Mouse (Mus musculus): ENCODE measurements around the gene Prps2. TPM values are rescaled to one million over a fixed set of nuclear protein-coding genes. Genes with fewer than 3 reads are reported as not detected.
"Not testable (repeated sequence)": the region's sequence is repeated elsewhere in the genome, so short reads cannot be mapped to it uniquely, and the experiment has no call there.

Gene Prps2
- 35.5 and 40.8 TPM in 2 replicates for polyA plus RNA-seq (2015; fragmentation: Nextera tagmentation; extraction: Ambion mirVana)

DNA sequence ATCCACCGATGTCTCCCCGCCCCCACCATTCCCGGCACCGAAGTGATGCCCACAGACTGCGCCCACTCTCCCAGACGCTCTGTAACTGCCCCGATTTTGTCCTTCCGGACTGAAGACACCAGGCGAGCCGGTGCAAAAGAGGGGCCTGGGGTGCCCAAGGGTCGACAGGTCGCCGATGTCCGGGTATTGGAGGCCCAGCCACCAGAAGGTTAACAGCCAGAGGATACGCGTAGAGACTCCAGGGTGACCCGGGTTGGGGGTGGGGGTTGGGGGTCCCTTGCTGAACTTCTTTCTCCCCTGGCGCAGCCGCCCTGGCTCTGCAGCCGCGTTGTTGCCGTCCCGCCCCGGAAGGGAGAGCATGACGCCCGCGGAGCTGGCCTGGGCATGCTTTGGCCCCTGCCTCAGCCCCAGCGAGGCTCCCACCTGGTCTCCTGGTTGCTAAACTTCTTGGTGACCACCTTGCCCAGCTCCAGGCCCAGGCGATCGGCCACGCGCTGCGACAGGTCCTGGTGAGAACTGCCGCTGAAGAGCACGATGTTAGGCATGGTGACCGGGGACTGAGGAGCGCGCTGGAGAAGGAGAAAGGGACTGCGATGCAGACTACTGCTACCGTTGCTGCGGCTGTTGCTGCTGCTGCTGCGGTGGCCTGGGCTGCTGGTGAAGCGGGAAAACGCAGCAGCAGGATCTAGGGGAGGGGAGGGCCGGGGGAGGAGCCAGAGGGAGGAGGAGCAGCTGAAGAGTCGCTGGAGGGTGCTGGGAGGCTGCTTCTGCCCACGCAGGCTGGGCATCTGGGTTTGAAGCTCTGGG lies at the start of gene Prps2:
TSS of gene Prps2 (minus strand) at position 703 of the 807 bp plus-strand sequence.
- no peaks in the 10 kb centered on the region for H3K36me3 ChIP-seq
- H3K4me1 ChIP-seq = no peaks in the 10 kb centered on the region
- H3K27me3 ChIP-seq (replicated peaks) = 0 out of 2 replicates have a peak, but pooled peaks cover 2% of the 10 kb centered on the region
- peak within 1 kb of the TSS; percentile 86 for H3K9ac ChIP-seq
- ATAC-seq (ENCODE audit: extremely low read depth, insufficient number of reproducible peaks, low FRiP score, low TSS enrichment) = peak; percentile 68
- H3K4me2 ChIP-seq = peak within 1 kb of the TSS; percentile 75
- peak within 1 kb of the TSS; percentile 68 for H3K4me3 ChIP-seq
- WGBS = 12% methylated on average over 41 of the region's 47 CpGs
- H3K27ac ChIP-seq (replicated peaks) = peak within 1 kb of the TSS; percentile 85
- H3K9me3 ChIP-seq = no peaks in the 10 kb centered on the region

- no peak for ATAC-seq (ENCODE audit: extremely low read depth, insufficient number of reproducible peaks, low FRiP score, low TSS enrichment)
- no peaks in the 10 kb centered on the region for H3K27me3 ChIP-seq (replicated peaks)
These were observed 35.1 kb upstream of the Prps2 start for GRCm38 (mm10) chrX:167417654-167418053.

DNA sequence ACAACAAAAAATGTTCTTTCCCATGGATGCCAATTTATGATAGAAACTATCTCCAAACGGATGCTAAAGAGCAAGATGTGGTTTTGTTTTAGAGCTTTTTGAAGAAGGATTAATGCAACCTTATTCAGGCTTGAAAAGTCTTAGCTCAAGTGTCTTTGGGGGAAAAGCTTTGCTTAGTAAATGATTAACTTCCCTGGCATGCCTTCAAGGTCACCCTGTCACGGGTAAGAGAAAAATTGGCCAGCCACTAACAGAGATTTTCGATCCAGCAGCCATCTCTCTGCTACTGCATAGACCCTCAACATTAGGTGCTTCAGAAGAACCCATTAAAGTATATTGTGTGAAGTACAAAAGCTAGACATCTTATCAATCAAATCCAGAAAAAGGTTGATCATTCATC lies 12.4 kb upstream of the Prps2 start:
- Histone ChIP-seq H3K4me1 (no peaks in the 10 kb centered on the region), H3K4me3 (no peak overlapping the region), H3K36me3 (no peaks in the 10 kb centered on the region), H3K9ac (no peak overlapping the region), H3K27ac (replicated peaks) (no peak overlapping the region), H3K9me3 (no peaks in the 10 kb centered on the region), H3K27me3 (replicated peaks) (no peaks in the 10 kb centered on the region; the same call in 1 of the 2 replicates), H3K4me2 (no peak overlapping the region)
- WGBS = 53% methylated on average over 3 of the region's 3 CpGs
- no peak for ATAC-seq (ENCODE audit: extremely low read depth, insufficient number of reproducible peaks, low FRiP score, low TSS enrichment)

More at GRCm38 (mm10) chrX:167417654-167418053, 35.1 kb upstream of the Prps2 start:
- 50% methylated on average over 1 of the region's 1 CpGs for WGBS
- H3K4me1 ChIP-seq = no peaks in the 10 kb centered on the region
- H3K9me3 ChIP-seq = no peaks in the 10 kb centered on the region
- H3K27ac ChIP-seq (replicated peaks) = no peak overlapping the region
- H3K9ac ChIP-seq = no peak overlapping the region
- no peaks in the 10 kb centered on the region for H3K36me3 ChIP-seq
- H3K4me2 ChIP-seq = no peak overlapping the region
- H3K4me3 ChIP-seq = no peak overlapping the region

DNA sequence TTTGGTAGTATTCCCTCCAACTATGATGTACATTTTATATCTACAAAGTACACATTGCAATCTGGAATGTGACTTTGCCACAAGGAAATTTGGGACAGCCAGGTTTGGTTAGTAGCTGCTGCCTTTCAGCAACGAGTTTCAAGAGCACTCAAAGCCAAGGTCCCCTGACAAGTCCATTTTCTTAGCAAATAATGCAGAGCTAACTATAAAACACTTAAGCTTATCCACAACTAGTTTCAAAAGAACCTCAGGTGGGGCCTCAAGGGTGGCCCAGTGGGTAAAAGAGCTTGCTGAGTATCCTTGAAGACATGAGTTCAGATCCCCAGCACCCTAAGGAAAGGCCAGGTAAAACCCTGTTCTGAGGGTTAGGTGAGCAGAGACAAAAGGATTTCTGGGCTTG lies 4.1 kb upstream of the Prps2 start:
- Histone ChIP-seq H3K4me1 (no peaks in the 10 kb centered on the region), H3K9ac (no peak overlapping the region), H3K4me3 (no peak overlapping the region), H3K9me3 (no peaks in the 10 kb centered on the region; the same call in 1 of the 2 replicates), H3K27ac (replicated peaks) (no peak overlapping the region), H3K36me3 (no peaks in the 10 kb centered on the region), H3K27me3 (replicated peaks) (no peaks in the 10 kb centered on the region), H3K4me2 (no peak overlapping the region)
- ATAC-seq (ENCODE audit: extremely low read depth, insufficient number of reproducible peaks, low FRiP score, low TSS enrichment) = no peak
- 35% methylated on average over 1 of the region's 1 CpGs for WGBS

GRCm38 (mm10) chrX:167382854-167383186 lies 271 bp upstream of the Prps2 start:
- Histone ChIP-seq H3K9me3 (no peaks in the 10 kb centered on the region), H3K4me2 (peak overlapping the region; percentile 75), H3K9ac (peak overlapping the region; percentile 86), H3K27ac (replicated peaks) (peak overlapping the region; percentile 85), H3K4me1 (no peaks in the 10 kb centered on the region), H3K27me3 (replicated peaks) (0 out of 2 replicates have a peak, but pooled peaks cover 2% of the 10 kb centered on the region), H3K36me3 (no peaks in the 10 kb centered on the region), H3K4me3 (peak overlapping the region; percentile 68)
- 42% methylated on average over 7 of the region's 7 CpGs for WGBS
- ATAC-seq (ENCODE audit: extremely low read depth, insufficient number of reproducible peaks, low FRiP score, low TSS enrichment) = no peak

DNA sequence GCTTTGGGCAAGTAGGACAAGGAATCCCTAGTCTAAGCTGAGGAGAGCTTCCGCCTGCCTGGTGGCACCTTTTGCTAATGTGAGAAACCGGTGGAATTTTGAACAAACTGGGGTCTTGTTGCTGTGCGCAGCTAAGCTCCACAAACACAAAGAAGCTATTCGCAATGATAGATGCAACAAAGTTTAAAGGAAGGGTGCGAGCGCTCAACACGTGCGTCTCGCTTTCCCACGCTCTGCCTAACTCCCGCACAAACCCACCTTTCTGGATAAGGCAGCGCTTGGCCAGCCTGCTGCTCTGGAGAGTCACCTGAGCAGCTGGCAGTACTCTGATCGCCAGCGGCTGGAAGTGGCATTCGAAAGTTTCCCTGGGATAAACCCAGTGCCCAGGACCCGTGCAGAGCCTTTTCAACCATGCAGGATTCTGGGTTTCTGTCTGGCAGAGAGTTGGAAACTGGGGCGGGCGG lies 934 bp downstream of the Prps2 start:
- Histone ChIP-seq H3K27me3 (replicated peaks) (0 out of 2 replicates have a peak, but pooled peaks cover 2% of the 10 kb centered on the region), H3K4me3 (peak overlapping the region; percentile 68), H3K4me1 (no peaks in the 10 kb centered on the region), H3K9ac (peak overlapping the region; percentile 86), H3K27ac (replicated peaks) (peak overlapping the region; percentile 85; the same call in 1 of the 2 replicates), H3K4me2 (peak overlapping the region; percentile 75), H3K9me3 (no peaks in the 10 kb centered on the region), H3K36me3 (no peaks in the 10 kb centered on the region)
- no peak for ATAC-seq (ENCODE audit: extremely low read depth, insufficient number of reproducible peaks, low FRiP score, low TSS enrichment)
- WGBS = 17% methylated on average over 18 of the region's 18 CpGs

DNA sequence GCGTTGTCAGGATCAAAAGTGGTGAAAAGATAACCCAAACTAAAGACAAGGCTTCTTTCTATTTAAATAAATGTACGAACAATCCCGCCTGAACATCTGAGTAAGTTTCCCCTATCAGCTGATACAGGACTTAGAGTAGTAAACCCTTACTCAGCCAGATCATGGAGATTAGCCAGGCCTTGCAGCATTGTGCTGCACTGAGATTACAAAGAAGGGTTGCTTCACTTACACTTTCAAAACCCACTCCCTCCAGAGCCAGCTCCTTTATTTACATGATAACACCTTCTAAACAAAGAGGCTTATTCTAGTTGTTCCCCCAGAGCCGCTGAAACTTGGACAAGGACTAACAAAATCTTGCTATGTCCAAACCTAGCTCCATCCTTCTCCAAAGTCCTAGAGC lies 2.5 kb downstream of the Prps2 start:
- no peaks in the 10 kb centered on the region for H3K9me3 ChIP-seq
- H3K27ac ChIP-seq (replicated peaks) = no peak overlapping the region
- no peaks in the 10 kb centered on the region for H3K36me3 ChIP-seq
- H3K9ac ChIP-seq = no peak overlapping the region
- no peak for ATAC-seq (ENCODE audit: extremely low read depth, insufficient number of reproducible peaks, low FRiP score, low TSS enrichment)
- no peak overlapping the region for H3K4me3 ChIP-seq
- peak overlapping the region; percentile 75 for H3K4me2 ChIP-seq
- H3K4me1 ChIP-seq = no peaks in the 10 kb centered on the region
- WGBS = 50% methylated on average over 4 of the region's 4 CpGs
- 0 out of 2 replicates have a peak, but pooled peaks cover 2% of the 10 kb centered on the region for H3K27me3 ChIP-seq (replicated peaks)

DNA sequence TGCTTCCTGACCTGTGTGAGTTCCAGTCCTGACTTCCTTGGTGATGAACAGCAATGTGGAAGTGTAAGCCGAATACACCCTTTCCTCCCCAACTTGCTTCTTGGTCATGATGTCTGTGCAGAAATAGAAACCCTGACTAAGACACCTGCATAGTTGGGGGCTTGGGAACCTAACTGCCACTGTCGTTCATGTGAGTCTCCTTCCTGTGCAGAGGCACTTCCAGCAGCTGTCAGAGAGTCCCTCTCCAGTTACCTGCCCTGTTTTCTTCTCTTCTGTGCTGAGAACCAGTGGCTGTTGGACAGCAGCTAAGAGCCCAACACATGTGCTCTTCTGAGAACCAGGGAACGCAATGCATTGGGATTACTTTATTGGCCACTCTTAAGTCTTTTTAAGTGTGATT lies 21.3 kb downstream of the Prps2 start:
- H3K27me3 ChIP-seq (replicated peaks) = not testable (repeated sequence)

GRCm38 (mm10) chrX:167359704-167360103 lies 22.8 kb downstream of the Prps2 start:
- WGBS = 84% methylated on average over 7 of the region's 7 CpGs
- H3K27me3 ChIP-seq (replicated peaks) = no peaks in the 10 kb centered on the region
- no peak overlapping the region for H3K9ac ChIP-seq
- ATAC-seq (ENCODE audit: extremely low read depth, insufficient number of reproducible peaks, low FRiP score, low TSS enrichment) = no peak
- H3K4me3 ChIP-seq = no peak overlapping the region
- peaks cover 34% of the 10 kb centered on the region for H3K36me3 ChIP-seq
- H3K27ac ChIP-seq (replicated peaks) = no peak overlapping the region
- H3K4me1 ChIP-seq = no peaks in the 10 kb centered on the region
- no peak overlapping the region for H3K4me2 ChIP-seq
- H3K9me3 ChIP-seq = no peaks in the 10 kb centered on the region

More for the DNA sequence above, 21.3 kb downstream of the Prps2 start:
- WGBS = 83% methylated on average over 3 of the region's 3 CpGs
- ATAC-seq (ENCODE audit: extremely low read depth, insufficient number of reproducible peaks, low FRiP score, low TSS enrichment); H3K4me3 ChIP-seq; H3K27ac ChIP-seq (replicated peaks); H3K4me1 ChIP-seq; H3K9ac ChIP-seq; H3K9me3 ChIP-seq; H3K4me2 ChIP-seq: not testable (repeated sequence)
- H3K36me3 ChIP-seq = peaks cover 34% of the 10 kb centered on the region

GRCm38 (mm10) chrX:167357415-167357814 lies 25.1 kb downstream of the Prps2 start:
- Histone ChIP-seq H3K9me3 (no peaks in the 10 kb centered on the region), H3K36me3 (peaks cover 24% of the 10 kb centered on the region), H3K4me1 (no peaks in the 10 kb centered on the region), H3K4me3 (no peak overlapping the region), H3K9ac (no peak overlapping the region), H3K27ac (replicated peaks) (no peak overlapping the region), H3K4me2 (no peak overlapping the region), H3K27me3 (replicated peaks) (no peaks in the 10 kb centered on the region)
- WGBS = 48% methylated on average over 2 of the region's 2 CpGs
- no peak for ATAC-seq (ENCODE audit: extremely low read depth, insufficient number of reproducible peaks, low FRiP score, low TSS enrichment)

GRCm38 (mm10) chrX:167355965-167356364 lies 26.6 kb downstream of the Prps2 start:
- Histone ChIP-seq H3K9me3 (no peaks in the 10 kb centered on the region), H3K4me1 (no peaks in the 10 kb centered on the region), H3K4me2 (no peak overlapping the region), H3K36me3 (peaks cover 16% of the 10 kb centered on the region), H3K27me3 (replicated peaks) (no peaks in the 10 kb centered on the region), H3K9ac (no peak overlapping the region), H3K27ac (replicated peaks) (no peak overlapping the region), H3K4me3 (no peak overlapping the region)
- 78% methylated on average over 3 of the region's 3 CpGs for WGBS
- no peak for ATAC-seq (ENCODE audit: extremely low read depth, insufficient number of reproducible peaks, low FRiP score, low TSS enrichment)

DNA sequence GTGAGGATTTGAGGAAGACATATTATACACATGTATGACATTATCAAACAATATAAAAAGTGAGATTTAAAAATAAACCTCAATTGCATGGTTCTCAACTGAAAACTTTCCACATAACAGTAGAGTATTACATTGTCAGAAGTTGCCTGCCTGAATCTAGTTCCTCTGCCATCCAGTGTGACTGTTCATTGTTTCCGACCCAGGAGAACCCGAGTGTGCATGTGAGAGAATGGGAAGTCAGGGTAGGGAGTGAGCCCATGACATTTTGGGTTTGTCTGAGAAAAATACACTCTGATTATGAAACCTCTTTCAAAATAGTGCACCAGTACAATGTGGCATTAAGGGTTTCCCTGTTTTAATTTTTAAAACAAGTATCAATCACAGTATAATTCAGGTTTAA lies 28.9 kb downstream of the Prps2 start:
- Histone ChIP-seq H3K27ac (replicated peaks) (no peak overlapping the region), H3K9ac (no peak overlapping the region), H3K36me3 (peaks cover 16% of the 10 kb centered on the region), H3K4me1 (no peaks in the 10 kb centered on the region), H3K9me3 (no peaks in the 10 kb centered on the region), H3K27me3 (replicated peaks) (no peaks in the 10 kb centered on the region), H3K4me2 (no peak overlapping the region), H3K4me3 (no peak overlapping the region)
- ATAC-seq (ENCODE audit: extremely low read depth, insufficient number of reproducible peaks, low FRiP score, low TSS enrichment) = no peak
- 81% methylated on average over 2 of the region's 2 CpGs for WGBS
